Mouse (Mus musculus): Measurements from ENCODE around the gene Ier2. TPM values are rescaled to one million over a fixed set of nuclear protein-coding genes. Genes with fewer than 3 reads are reported as not detected.

The Ier2 gene
- polyA plus RNA-seq, 1 experiment, result 15.1 TPM

- DNase-seq, result peak; percentile 98
- Histone ChIP-seq H3K4me3 (replicated peaks; ENCODE audit: insufficient read depth, low read depth, low read length) (peak overlapping the region; percentile 98), H3K27ac (ENCODE audit: insufficient read depth, low read length) (peak overlapping the region; percentile 96), H3K27me3 (ENCODE audit: control insufficient read depth, insufficient read depth, low read length) (no peaks in the 10 kb centered on the region), H3K4me1 (ENCODE audit: control insufficient read depth, insufficient read depth, low read length) (peaks cover 3% of the 10 kb centered on the region; the same call in 1 of the 2 replicates)
- 2% methylated on average over 43 of the region's 43 CpGs for WGBS
- TF ChIP-seq POLR2A (IDR thresholded peaks at IDR 0.05; ENCODE audit: borderline replicate concordance, insufficient read depth, low read length) (peak; percentile 74; the same call in 1 of the 2 replicates), CTCF (IDR thresholded peaks at IDR 0.05; ENCODE audit: borderline replicate concordance, insufficient read depth, low read depth, low read length) (no peak)
Observed at GRCm38 (mm10) chr8:84663483-84664327, 1.1 kb upstream of the Ier2 start.

GRCm38 (mm10) chr8:84661961-84662571 lies 586 bp downstream of the Ier2 start:
- under 1% methylated on average over 61 of the region's 61 CpGs for WGBS
- DNase-seq, result peak in 1 of 2 experiments; percentile 52
- peak overlapping the region; percentile 66 for H3K4me3 ChIP-seq (replicated peaks; ENCODE audit: insufficient read depth, low read depth, low read length)
- H3K27me3 ChIP-seq (ENCODE audit: control insufficient read depth, insufficient read depth, low read length), result no peaks in the 10 kb centered on the region
- TF ChIP-seq CTCF (IDR thresholded peaks at IDR 0.05; ENCODE audit: borderline replicate concordance, insufficient read depth, low read depth, low read length), result no peak
- no peak for TF ChIP-seq POLR2A (IDR thresholded peaks at IDR 0.05; ENCODE audit: borderline replicate concordance, insufficient read depth, low read length)
- peaks cover 3% of the 10 kb centered on the region; the same call in 1 of the 2 replicates for H3K4me1 ChIP-seq (ENCODE audit: control insufficient read depth, insufficient read depth, low read length)
- H3K27ac ChIP-seq (ENCODE audit: insufficient read depth, low read length), result peak overlapping the region; percentile 48

GRCm38 (mm10) chr8:84661458-84661871 lies 1.2 kb downstream of the Ier2 start:
- WGBS, result 1% methylated on average over 24 of the region's 24 CpGs
- peak overlapping the region; percentile 66 for H3K4me3 ChIP-seq (replicated peaks; ENCODE audit: insufficient read depth, low read depth, low read length)
- DNase-seq, result peak; percentile 80 to 85
- H3K4me1 ChIP-seq (ENCODE audit: control insufficient read depth, insufficient read depth, low read length), result peaks cover 6% of the 10 kb centered on the region; the same call in 1 of the 2 replicates
- H3K27ac ChIP-seq (ENCODE audit: insufficient read depth, low read length), result peak overlapping the region; percentile 48
- TF ChIP-seq CTCF (IDR thresholded peaks at IDR 0.05; ENCODE audit: borderline replicate concordance, insufficient read depth, low read depth, low read length) (no peak), POLR2A (IDR thresholded peaks at IDR 0.05; ENCODE audit: borderline replicate concordance, insufficient read depth, low read length) (peak; percentile 23; the same call in 1 of the 2 replicates)
- no peaks in the 10 kb centered on the region for H3K27me3 ChIP-seq (ENCODE audit: control insufficient read depth, insufficient read depth, low read length)

- Histone ChIP-seq H3K27me3 (ENCODE audit: control insufficient read depth, insufficient read depth, low read length) (no peaks in the 10 kb centered on the region), H3K4me3 (replicated peaks; ENCODE audit: insufficient read depth, low read depth, low read length) (peak overlapping the region; percentile 66), H3K27ac (ENCODE audit: insufficient read depth, low read length) (0 out of 2 replicates have a peak overlapping the region, but pooled peaks have one; percentile 48), H3K4me1 (ENCODE audit: control insufficient read depth, insufficient read depth, low read length) (peaks cover 6% of the 10 kb centered on the region; the same call in 1 of the 2 replicates)
- TF ChIP-seq POLR2A (IDR thresholded peaks at IDR 0.05; ENCODE audit: borderline replicate concordance, insufficient read depth, low read length) (no peak), CTCF (IDR thresholded peaks at IDR 0.05; ENCODE audit: borderline replicate concordance, insufficient read depth, low read depth, low read length) (no peak)
- 19% methylated on average over 20 of the region's 20 CpGs for WGBS
- peak in 1 of 2 experiments; percentile 42 for DNase-seq
Observed at GRCm38 (mm10) chr8:84660819-84661457, 1.7 kb downstream of the Ier2 start.

- TF ChIP-seq CTCF (IDR thresholded peaks at IDR 0.05; ENCODE audit: borderline replicate concordance, insufficient read depth, low read depth, low read length), result no peak
- TF ChIP-seq POLR2A (IDR thresholded peaks at IDR 0.05; ENCODE audit: borderline replicate concordance, insufficient read depth, low read length), result no peak
- no peaks in the 10 kb centered on the region for H3K27me3 ChIP-seq (ENCODE audit: control insufficient read depth, insufficient read depth, low read length)
- DNase-seq, result peak in 1 of 2 experiments; percentile 33
- H3K27ac ChIP-seq (ENCODE audit: insufficient read depth, low read length), result no peak overlapping the region
- 38% methylated on average over 33 of the region's 33 CpGs for WGBS
- H3K4me3 ChIP-seq (replicated peaks; ENCODE audit: insufficient read depth, low read depth, low read length), result peak overlapping the region; percentile 66
- peaks cover 6% of the 10 kb centered on the region; the same call in 1 of the 2 replicates for H3K4me1 ChIP-seq (ENCODE audit: control insufficient read depth, insufficient read depth, low read length)
Observed at GRCm38 (mm10) chr8:84659936-84660818, 2.5 kb downstream of the Ier2 start.

- WGBS, result 88% methylated on average over 1 of the region's 1 CpGs
- no peak for TF ChIP-seq POLR2A (IDR thresholded peaks at IDR 0.05; ENCODE audit: borderline replicate concordance, insufficient read depth, low read length)
- TF ChIP-seq CTCF (IDR thresholded peaks at IDR 0.05; ENCODE audit: borderline replicate concordance, insufficient read depth, low read depth, low read length), result no peak
- peaks cover 6% of the 10 kb centered on the region; the same call in 1 of the 2 replicates for H3K4me1 ChIP-seq (ENCODE audit: control insufficient read depth, insufficient read depth, low read length)
- no peak overlapping the region for H3K4me3 ChIP-seq (replicated peaks; ENCODE audit: insufficient read depth, low read depth, low read length)
- H3K27ac ChIP-seq (ENCODE audit: insufficient read depth, low read length), result no peak overlapping the region
- H3K27me3 ChIP-seq (ENCODE audit: control insufficient read depth, insufficient read depth, low read length), result no peaks in the 10 kb centered on the region
- DNase-seq, result no peak
Observed at GRCm38 (mm10) chr8:84658951-84659350, 3.7 kb downstream of the Ier2 start.

Measured in cerebellum, adult 2 months (tissue).